Mouse (Mus musculus): Measurements from ENCODE around the gene H1f0. TPM values are rescaled to one million over a fixed set of nuclear protein-coding genes. Genes with fewer than 3 reads are reported as not detected.
A peak's percentile ranks its signal among the peaks of the same experiment; 100 is the strongest.
"Not testable (repeated sequence)": the region's sequence is repeated elsewhere in the genome, so short reads cannot be mapped to it uniquely, and the experiment has no call there.

Gene H1f0
- total RNA-seq, 2 experiments from 2014 or later = 80.4 to 81.1 TPM

GRCm38 (mm10) chr15:79028823-79029484 is 704 bp downstream of the H1f0 start:
- Histone ChIP-seq H3K27ac (peak overlapping the region; percentile 99), H3K4me3 (peak overlapping the region; percentile 66)
- no peak for DNase-seq (ENCODE audit: extremely low spot score in 1 of 2, low spot score in 2 of 2)
- no peak for TF ChIP-seq CTCF (IDR thresholded peaks at IDR 0.05)
- intact Hi-C loops (cut with DNase I) = no loop called here

DNA sequence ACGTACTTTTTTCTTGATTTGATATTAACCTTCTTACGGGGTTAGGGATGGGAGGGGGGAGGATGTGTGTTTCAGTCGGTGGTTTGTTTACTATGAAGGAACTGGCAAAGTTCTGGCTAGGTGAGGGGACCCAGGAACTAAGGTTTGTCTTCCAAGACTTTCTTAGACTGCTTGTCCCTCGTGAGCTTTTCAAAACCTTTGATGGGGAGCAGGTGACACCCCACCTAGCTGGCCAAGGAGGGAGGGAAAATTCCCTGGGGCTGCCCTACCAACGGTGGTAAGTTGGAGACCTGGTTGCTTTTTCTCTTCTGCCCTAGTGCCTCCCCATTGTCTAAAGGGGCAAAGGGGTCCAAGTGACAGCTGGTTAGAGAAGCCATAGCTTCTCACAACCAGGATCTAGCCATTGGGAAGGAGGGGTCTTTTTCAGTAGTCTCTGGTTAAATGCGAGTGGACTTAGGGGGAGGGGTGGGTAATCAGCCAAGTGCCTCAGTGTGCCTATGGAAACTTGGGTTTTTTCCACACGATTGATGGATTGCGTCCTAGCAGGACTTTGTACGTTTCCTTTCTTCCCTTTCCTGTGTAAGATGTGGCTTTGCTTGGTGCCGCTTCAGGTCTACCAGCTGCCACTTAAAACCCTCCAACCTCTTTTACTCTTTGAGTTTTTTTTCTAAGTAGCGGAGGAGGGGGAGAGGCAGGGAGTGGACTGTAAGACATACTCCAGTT is 1.4 kb downstream of the H1f0 start:
- intact Hi-C loops (cut with DNase I) = no loop called here
- no peak for DNase-seq (ENCODE audit: extremely low spot score in 1 of 2, low spot score in 2 of 2)
- Histone ChIP-seq H3K4me3 (peak overlapping the region; percentile 66), H3K27ac (no peak overlapping the region; the same call in 1 of the 2 replicates)
- no peak for TF ChIP-seq CTCF (IDR thresholded peaks at IDR 0.05)

GRCm38 (mm10) chr15:79030551-79031435 is 2.5 kb downstream of the H1f0 start:
- peak; percentile 76 to 86 for DNase-seq (ENCODE audit: extremely low spot score in 1 of 2, low spot score in 2 of 2)
- TF ChIP-seq CTCF (IDR thresholded peaks at IDR 0.05) = no peak; the same call in 1 of the 2 replicates
- H3K27ac ChIP-seq = peak overlapping the region; percentile 26; the same call in 1 of the 2 replicates
- intact Hi-C loops (cut with DNase I) = no loop called here
- H3K4me3 ChIP-seq = peak overlapping the region; percentile 66

DNA sequence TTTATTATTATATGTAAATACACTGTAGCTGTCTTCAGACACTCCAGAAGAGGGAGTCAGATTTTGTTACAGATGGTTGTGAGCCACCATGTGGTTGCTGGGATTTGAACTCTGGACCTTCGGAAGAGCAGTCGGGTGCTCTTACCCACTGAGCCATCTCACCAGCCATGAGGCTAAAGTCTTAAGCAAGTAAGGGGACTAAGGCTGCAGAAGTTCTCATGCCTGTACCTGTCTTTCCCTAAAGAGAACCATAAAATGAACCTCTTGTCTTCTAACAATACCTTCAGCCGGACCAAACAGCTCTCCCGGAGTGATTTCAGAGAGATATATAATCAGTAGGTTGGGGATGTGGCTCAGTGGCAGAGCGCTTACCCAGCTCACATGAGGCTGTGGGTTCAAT is 3.7 kb downstream of the H1f0 start:
- DNase-seq (ENCODE audit: extremely low spot score in 1 of 2, low spot score in 2 of 2); intact Hi-C loops (cut with DNase I); H3K27ac ChIP-seq; H3K4me3 ChIP-seq: not testable (repeated sequence)

DNA sequence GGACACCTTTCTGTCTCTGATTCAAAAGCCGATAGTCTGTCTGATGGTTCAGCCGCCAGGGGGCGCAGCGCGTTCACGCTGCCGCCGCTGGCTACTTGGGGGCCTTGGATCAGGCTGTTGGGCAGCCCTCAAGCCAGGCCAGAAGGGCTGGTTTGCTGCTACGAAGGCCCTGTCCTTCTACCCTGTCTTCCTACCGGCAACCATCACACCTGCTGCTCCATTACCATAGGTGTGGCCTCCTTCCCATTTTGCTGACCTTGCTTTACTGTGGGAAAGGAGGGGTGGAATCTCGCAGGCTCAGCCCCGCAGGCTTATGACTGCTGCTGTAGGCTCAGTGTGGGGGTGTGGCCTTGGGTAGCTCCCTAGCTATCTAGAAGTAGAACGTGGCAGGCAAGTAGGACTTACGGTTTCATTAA is 9.7 kb downstream of the H1f0 start:
- H3K27ac ChIP-seq = no peak overlapping the region
- intact Hi-C loops (cut with DNase I) = loop anchor here (2.0 kb wide), 1 partner anchor 33 kb away; no protein-coding TSS in a partner anchor
- peak; percentile 68 to 79 for DNase-seq (ENCODE audit: extremely low spot score in 1 of 2, low spot score in 2 of 2)
- TF ChIP-seq CTCF (IDR thresholded peaks at IDR 0.05) = peak; percentile 92
- no peak overlapping the region for H3K4me3 ChIP-seq

- intact Hi-C loops (cut with DNase I) = loop anchor here (2.0 kb wide), 1 partner anchor 32 kb away; no protein-coding TSS in a partner anchor
- no peak for TF ChIP-seq CTCF (IDR thresholded peaks at IDR 0.05)
Measured at GRCm38 (mm10) chr15:79038331-79038730, 10.1 kb downstream of the H1f0 start.

DNA sequence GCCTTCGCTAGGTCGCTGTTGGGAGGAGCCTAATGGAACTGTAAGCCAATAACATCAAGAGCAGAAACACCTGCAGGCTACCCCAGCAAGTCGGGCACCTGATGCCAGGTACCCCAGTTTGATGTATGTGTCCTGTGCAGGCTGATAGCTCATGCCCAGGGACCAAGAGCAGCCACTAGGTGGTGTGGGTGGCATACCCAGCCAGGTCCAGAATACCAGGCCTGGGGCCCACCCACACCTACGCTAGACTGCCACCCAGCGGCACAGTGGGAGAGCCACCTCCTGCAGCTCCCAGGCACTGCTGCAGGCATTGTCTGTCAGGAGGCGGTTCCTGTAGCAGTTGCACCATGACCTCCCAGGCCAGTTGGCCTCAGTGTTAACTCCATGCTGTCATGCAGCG is 10.6 kb downstream of the H1f0 start:
- intact Hi-C loops (cut with DNase I) = loop anchor here (2.0 kb wide), 1 partner anchor 32 kb away; no protein-coding TSS in a partner anchor
- DNase-seq (ENCODE audit: extremely low spot score in 1 of 2, low spot score in 2 of 2) = peak; percentile 50 to 51
- Histone ChIP-seq H3K27ac (no peak overlapping the region), H3K4me3 (no peak overlapping the region)
- peak; percentile 69 for TF ChIP-seq CTCF (IDR thresholded peaks at IDR 0.05)

More at GRCm38 (mm10) chr15:79038331-79038730, 10.1 kb downstream of the H1f0 start:
- H3K27ac ChIP-seq = no peak overlapping the region
- H3K4me3 ChIP-seq = no peak overlapping the region
- no peak for DNase-seq (ENCODE audit: extremely low spot score in 1 of 2, low spot score in 2 of 2)

DNA sequence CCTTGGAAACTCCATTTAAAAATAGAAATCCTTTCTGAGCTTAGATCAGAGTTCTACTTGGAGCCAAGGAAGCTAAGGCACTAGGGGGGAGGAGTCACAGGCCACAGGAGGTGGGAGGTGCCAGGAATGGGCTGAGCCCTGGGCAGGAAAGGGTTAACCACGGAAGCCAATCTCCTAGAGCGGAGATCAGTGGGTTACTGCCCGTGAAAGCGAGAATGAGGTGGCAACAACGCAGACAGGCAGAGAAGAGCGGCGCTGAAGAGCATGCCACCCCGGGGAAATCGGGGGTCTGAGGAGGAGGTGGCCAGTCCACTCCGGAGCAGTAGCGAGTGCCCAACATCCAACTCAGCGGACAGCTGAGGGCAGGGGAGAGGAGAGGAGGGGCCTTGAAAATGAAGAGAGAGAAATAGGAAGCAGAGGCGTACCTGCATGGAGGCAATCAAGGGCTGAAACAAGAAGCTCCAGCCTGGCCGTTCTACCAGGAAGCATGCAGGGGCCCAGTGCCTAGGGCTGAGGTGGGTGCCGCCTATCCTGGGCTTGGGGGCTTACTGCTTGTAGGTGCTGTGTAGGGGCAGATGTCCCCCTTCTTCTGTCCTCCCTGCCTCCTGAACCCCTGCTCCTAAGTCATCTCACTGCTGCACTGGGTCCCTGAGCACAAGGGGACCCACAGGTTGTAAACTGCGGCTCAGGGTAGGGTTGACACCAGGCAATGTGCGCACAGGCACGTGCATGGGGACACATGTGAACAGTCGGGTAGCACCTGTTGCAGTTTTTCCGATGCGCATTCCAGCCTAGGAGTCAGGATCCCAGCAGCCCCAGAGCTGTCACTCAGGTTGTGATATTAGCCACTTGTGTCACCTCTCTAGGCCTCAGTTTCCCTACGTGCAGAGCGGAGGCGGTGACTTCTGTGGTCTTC is 12.5 kb downstream of the H1f0 start:
- H3K4me3 ChIP-seq = peak overlapping the region; percentile 18; the same call in 1 of the 2 replicates
- DNase-seq (ENCODE audit: extremely low spot score in 1 of 2, low spot score in 2 of 2) = no peak
- intact Hi-C loops (cut with DNase I) = no loop called here
- no peak for TF ChIP-seq CTCF (IDR thresholded peaks at IDR 0.05)
- no peak overlapping the region for H3K27ac ChIP-seq

DNA sequence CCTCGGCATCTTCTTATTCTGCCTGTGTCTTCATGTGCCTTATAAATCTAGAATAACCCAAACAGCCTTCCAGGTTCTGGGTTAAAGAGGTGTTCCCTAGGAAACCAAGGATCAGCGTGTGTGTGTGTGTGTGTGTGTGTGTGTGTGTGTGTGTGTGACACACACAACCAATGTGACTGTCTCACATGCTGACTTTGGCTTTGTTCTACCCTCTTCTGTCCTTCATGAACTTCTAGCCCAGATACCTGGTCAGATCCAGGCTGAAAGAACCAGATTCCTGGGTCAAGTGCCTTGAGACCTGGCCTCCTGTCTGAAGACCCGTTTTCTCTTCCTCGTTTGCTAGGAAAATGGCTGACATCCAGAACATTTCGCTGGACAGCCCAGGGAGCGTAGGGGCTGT is 13.3 kb downstream of the H1f0 start, which contains the start of gene Galr3:
Gene Galr3, plus strand, starts transcription at position 301 of the 400 bp plus-strand sequence.
- H3K4me3 ChIP-seq = peak within 1 kb of the TSS; percentile 56
- no peak for DNase-seq (ENCODE audit: extremely low spot score in 1 of 2, low spot score in 2 of 2)
- H3K27ac ChIP-seq = peak within 1 kb of the TSS; percentile 61
- TF ChIP-seq CTCF (IDR thresholded peaks at IDR 0.05) = no peak
- intact Hi-C loops (cut with DNase I) = no loop called here

DNA sequence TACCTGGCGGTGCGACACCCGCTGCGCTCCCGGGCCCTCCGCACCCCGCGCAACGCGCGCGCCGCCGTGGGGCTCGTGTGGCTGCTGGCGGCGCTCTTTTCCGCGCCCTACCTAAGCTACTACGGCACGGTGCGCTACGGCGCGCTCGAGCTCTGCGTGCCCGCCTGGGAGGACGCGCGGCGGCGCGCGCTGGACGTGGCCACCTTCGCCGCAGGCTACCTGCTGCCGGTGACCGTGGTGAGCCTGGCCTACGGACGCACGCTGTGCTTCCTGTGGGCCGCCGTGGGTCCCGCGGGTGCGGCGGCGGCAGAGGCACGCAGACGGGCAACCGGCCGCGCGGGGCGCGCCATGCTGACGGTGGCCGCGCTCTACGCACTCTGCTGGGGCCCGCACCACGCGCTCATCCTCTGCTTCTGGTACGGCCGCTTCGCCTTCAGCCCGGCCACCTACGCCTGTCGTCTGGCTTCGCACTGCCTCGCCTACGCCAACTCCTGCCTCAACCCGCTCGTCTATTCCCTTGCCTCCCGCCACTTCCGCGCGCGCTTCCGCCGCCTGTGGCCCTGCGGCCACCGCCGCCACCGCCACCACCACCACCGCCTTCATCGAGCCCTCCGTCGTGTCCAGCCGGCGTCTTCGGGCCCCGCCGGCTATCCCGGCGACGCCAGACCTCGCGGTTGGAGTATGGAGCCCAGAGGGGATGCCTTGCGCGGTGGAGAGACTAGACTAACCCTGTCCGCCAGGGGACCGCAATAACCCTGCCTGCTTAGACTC is 14.7 kb downstream of the H1f0 start:
- TF ChIP-seq CTCF (IDR thresholded peaks at IDR 0.05) = no peak
- Histone ChIP-seq H3K27ac (peak overlapping the region; percentile 61), H3K4me3 (peak overlapping the region; percentile 56)
- intact Hi-C loops (cut with DNase I) = no loop called here
- DNase-seq (ENCODE audit: extremely low spot score in 1 of 2, low spot score in 2 of 2) = peak; percentile 60 to 62
